ENCODE assay signal across 8 mouse cellular contexts in the genomic region with DNA sequence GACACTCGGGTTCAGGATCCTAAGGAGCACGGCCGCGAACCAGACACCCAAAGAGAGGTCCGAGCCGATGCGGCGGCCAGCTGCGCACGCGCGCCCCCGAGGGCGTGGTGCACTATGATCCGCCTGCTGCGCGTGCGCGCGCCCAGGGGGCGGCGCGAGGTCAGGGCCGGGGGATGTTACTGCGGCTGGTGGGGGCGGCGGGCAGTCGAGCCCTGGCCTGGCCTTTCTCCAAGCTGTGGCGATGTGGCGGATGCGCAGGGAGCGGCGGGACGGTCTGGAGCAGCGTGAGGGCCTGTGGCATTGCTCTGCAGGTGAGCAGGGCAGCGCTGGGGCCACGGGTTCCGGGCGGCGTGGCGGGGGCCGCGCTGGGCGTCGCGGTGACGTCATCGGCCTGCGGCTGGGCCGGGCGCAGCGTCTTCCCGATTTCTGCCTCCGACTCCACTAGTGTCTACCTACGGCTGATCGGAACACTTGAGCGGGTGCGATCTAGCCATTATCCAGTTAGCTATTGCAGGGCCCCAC. TPM values are rescaled to one million over a fixed set of nuclear protein-coding genes. Genes with fewer than 3 reads are reported as not detected.
DNase-seq lines count a peak whose midpoint lies in the region; ATAC-seq lines count a peak whose summit lies in the region.

Gene Afg3l1 (plus strand): TSS at position 167 of the 522 bp plus-strand sequence.

- H3K79me2 ChIP-seq in macrophage (ENCODE audit: inconsistent target), result peaks cover 38% of the 10 kb centered on the region

- H3K9me3 ChIP-seq in hindbrain, embryonic 16.5 days (ENCODE audit: control insufficient read depth, low read length), result no peaks in the 10 kb centered on the region

- H3K27me3 ChIP-seq in hindbrain, embryonic 16.5 days (replicated peaks; ENCODE audit: control insufficient read depth, insufficient read depth, low read length), result no peaks in the 10 kb centered on the region

- under 1% methylated on average over 47 of the region's 58 CpGs for WGBS in hindbrain, embryonic 16.5 days
- under 1% methylated on average over 53 of the region's 58 CpGs for WGBS in macrophage (ENCODE audit: missing documents)

- peak; percentile 90 for ATAC-seq in hindbrain, embryonic 16.5 days

- H3K9ac ChIP-seq in hindbrain, embryonic 16.5 days (ENCODE audit: low read depth, low read length), result peak within 1 kb of the TSS; percentile 92

- peak; percentile 88 for DNase-seq in T-cell, adult 2 months (ENCODE audit: low spot score)
- DNase-seq in cerebellum, postnatal 36 days, result peak; percentile 95
- DNase-seq in gastrocnemius, adult 18-20 months (ENCODE audit: low spot score), result peak; percentile 89
- peak; percentile 86 to 96 for DNase-seq in left cerebral cortex, adult 18-20 months (ENCODE audit: low spot score in 2 of 2)
- peak; percentile 95 for DNase-seq in right cerebral cortex, adult 18-20 months
- DNase-seq in urinary bladder, postnatal 10 days (ENCODE audit: low spot score), result peak; percentile 66

- peak within 1 kb of the TSS; percentile 74 for H3K4me3 ChIP-seq in hindbrain, embryonic 16.5 days (ENCODE audit: low read length)
- H3K4me3 ChIP-seq in macrophage (ENCODE audit: inconsistent target), result peak within 1 kb of the TSS; percentile 96

- peak within 1 kb of the TSS; percentile 88 for H3K4me2 ChIP-seq in hindbrain, embryonic 16.5 days (ENCODE audit: low read length)

- peaks cover 17% of the 10 kb centered on the region for H3K4me1 ChIP-seq in hindbrain, embryonic 16.5 days (ENCODE audit: control insufficient read depth, insufficient read depth, low read depth, low read length)

- H3K27ac ChIP-seq in hindbrain, embryonic 16.5 days (ENCODE audit: low read depth, low read length), result peak within 1 kb of the TSS; percentile 98
- H3K27ac ChIP-seq in macrophage, result peak within 1 kb of the TSS; percentile 66

- H3K36me3 ChIP-seq in hindbrain, embryonic 16.5 days (ENCODE audit: control insufficient read depth, insufficient read depth, low read length), result peaks cover 9% of the 10 kb centered on the region
- peaks cover 17% of the 10 kb centered on the region; the same call in 1 of the 2 replicates for H3K36me3 ChIP-seq in macrophage (ENCODE audit: inconsistent target)

RNA-seq across cellular contexts. Expression of gene Afg3l1, which starts in this region (rescaled TPM):
- total RNA-seq in gastrocnemius, adult 18-20 months (2021), result 10 to 100 TPM; 37.8 to 41.0 TPM
- polyA plus RNA-seq in hindbrain, embryonic 16.5 days (2015; fragmentation: Nextera tagmentation; extraction: Ambion mirVana), result 48.7 and 57.4 TPM in 2 replicates
- 10 to 100 TPM; 26.8 to 32.8 TPM for total RNA-seq in left cerebral cortex, adult 18-20 months (2021)
- 10 to 100 TPM; 29.2 to 81.4 (median 54.8) TPM for total RNA-seq in macrophage (2018; cell fraction: chromatin; rRNA removed)
- 10 to 100 TPM; 18.2 to 27.6 (median 22.6) TPM for total RNA-seq in macrophage (2018; cell fraction: cytosol; rRNA removed)
- total RNA-seq in macrophage (2018; cell fraction: nucleus; rRNA removed), result 10 to 100 TPM; 20.3 to 52.7 (median 31.9) TPM
- polyA plus RNA-seq in macrophage (2018), result 17.0 to 28.3 TPM (median 19.3 TPM) in 3 replicates

Comparison
In these comparisons a context has a peak if more than half of its experiments do, and no peak if none do; other contexts are left out.
1. Peak in every context shown above with its lines: DNase-seq, ATAC-seq, H3K4me3 ChIP-seq and H3K27ac ChIP-seq.